Mouse (Mus musculus) leukemia stem cell, adult 10-12 weeks (primary cell): ENCODE data around the gene F13a1. TPM values are rescaled to one million over a fixed set of nuclear protein-coding genes. Genes with fewer than 3 reads are reported as not detected.

Experiments used
- polyA plus RNA-seq: library from polyadenylated mRNA; stranded (reverse); fragments of >175 nt; gene quantifications from 2 replicates; pipeline ENCODE4 v1.2.3, GENCODE M21; 2012; ENCODE audit warnings: low replicate concordance

Gene F13a1
- polyA plus RNA-seq, result 0.12 and 0.14 TPM in 2 replicates

GRCm38 (mm10) chr13:37050126-37050525 lies at the start of gene F13a1:
Gene F13a1 (minus strand): TSS chr13:37050244.

